Mouse (Mus musculus) large intestine, adult 2 months (tissue): ENCODE measurements around the gene Dgke. TPM values are rescaled to one million over a fixed set of nuclear protein-coding genes. Genes with fewer than 3 reads are reported as not detected.

ENCODE experiments used
- DNase-seq: peaks from one replicate; pipeline ENCODE4 v3.0.0-alpha.2; 2012; ENCODE audit warnings: low read depth, low spot score
- WGBS: fragments of 180-500 bp; shearing (Covaris S2); methylation state at CpG from one replicate; pipeline ENCODE4 v1.1.7; 2018; 5-methylcytosine and 5-hydroxymethylcytosine counted together
- polyA plus RNA-seq: library from polyadenylated mRNA; depleted of rRNA; stranded (reverse); fragments of >200 nt; gene quantifications from 2 replicates; pipeline ENCODE4 v1.2.3, GENCODE M21; 2012

Dgke gene
- polyA plus RNA-seq, 1 experiment: 1.1 TPM

GRCm38 (mm10) chr11:89077601-89078000 lies 11.0 kb upstream of the Dgke start:
- DNase-seq: no peak
- WGBS: 78% methylated on average over 8 of the region's 8 CpGs

GRCm38 (mm10) chr11:89076370-89076821 lies 9.7 kb upstream of the Dgke start:
- no peak for DNase-seq
- 56% methylated on average over 4 of the region's 4 CpGs for WGBS

DNA sequence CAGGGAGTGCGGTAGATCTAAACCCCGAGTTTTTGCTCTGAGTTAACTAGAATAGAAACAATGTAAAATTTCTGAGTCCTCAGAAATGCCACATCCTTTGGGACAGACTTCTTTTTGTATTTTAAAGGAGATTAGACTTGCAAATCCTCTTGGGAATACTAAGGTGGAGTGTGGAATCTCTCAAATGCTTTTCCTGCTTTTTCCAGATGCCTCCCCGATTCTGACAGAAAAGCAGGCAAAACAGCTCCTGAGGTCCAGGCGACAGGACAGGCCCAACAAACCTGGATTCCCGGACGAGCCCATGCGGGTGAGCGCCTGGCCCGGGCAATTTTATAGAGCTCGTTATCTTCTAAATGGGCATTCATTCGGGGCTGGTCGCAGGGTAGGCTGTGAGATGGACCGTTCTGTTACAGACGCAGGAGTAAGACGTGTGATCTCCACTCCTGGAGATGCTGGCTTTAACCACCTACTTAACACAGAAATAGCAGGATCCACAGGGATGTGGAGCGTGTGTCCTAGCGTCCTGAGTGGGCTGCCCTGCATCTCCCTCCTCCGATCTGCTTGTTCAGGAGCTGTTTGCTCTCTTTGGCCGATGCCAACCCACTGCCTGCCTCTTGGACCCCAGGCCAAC lies 8.2 kb upstream of the Dgke start:
- no peak for DNase-seq
- WGBS: 54% methylated on average over 19 of the region's 19 CpGs

GRCm38 (mm10) chr11:89073541-89073940 lies 6.9 kb upstream of the Dgke start, which contains the start of gene Gm525:
TSS of gene Gm525 (plus strand) at chr11:89073841.
- WGBS: 77% methylated on average over 8 of the region's 8 CpGs

DNA sequence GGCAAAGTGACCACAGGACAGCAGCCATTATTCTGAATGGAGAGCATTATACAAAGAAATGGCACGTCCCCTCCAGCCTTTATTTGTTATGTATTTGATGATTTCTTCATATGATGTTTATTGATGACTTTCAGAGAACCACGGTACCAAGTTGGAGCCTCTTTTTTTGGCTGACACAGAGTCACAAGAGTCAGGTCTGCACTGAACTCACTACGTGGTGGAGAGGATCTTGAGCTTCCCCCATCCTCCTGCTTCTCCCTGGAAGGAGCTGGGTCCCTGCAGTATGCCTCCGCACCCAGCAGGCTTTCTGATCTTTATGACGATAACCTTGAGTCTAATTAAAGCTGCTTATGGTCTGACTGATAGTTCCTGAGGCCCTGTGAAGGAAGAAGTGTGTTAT lies 4.9 kb upstream of the Dgke start:
- no peak for DNase-seq
- 66% methylated on average over 5 of the region's 5 CpGs for WGBS

More at GRCm38 (mm10) chr11:89073541-89073940, 6.9 kb upstream of the Dgke start, which contains the start of gene Gm525:
- no peak for DNase-seq

DNA sequence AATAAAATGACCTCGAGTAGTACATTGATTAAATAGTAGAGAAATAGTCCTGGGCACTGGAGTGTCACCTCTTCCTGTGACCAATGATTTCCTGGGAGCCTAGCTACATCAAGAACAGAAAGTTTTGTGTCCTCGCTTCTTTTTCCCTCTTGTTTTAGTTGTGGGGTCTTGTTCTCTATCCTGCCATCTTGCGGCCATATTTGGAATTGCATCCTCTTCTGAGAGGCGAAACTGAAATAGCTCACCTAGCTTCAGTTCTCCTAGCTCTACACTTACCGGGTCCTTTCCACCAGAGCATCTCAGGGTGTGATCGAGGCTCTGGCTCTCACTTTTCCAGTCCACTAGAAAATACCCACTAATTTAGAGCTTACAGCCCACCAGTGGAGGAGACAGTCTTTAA lies 2.7 kb upstream of the Dgke start:
- no peak for DNase-seq
- 14% methylated on average over 6 of the region's 6 CpGs for WGBS

GRCm38 (mm10) chr11:89068649-89069048 lies 2.0 kb upstream of the Dgke start:
- 84% methylated on average over 14 of the region's 14 CpGs for WGBS
- no peak for DNase-seq

DNA sequence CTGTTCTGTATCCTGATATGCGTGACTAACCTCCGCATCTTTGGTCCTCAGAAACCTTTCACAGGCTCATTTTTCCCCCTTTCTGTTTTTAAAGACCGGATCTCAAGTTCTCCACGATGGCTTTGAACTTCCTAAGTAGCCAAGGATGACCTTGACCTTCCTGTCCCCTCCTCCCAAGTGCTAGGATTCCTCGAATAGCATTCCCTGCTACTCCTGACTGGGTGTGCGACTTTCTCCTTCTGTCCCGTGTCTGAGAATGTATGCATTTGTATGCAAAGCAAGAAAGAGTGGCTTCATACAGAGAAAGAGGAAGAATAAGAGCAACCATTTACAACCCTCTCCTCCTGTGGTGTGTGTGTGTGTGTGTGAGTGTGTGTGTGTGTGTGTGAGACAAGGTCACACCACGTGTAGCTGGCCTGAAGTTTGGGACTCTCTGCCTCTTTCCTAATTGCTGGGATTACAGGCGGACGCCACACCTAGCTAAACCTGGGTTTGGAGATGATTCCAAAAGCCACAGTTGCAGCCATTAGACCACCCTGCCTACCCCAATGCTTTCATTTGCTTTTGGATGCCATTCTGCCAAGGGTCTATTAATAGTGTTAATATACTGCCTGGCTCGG lies 1.3 kb upstream of the Dgke start:
- DNase-seq: no peak
- 62% methylated on average over 11 of the region's 11 CpGs for WGBS

DNA sequence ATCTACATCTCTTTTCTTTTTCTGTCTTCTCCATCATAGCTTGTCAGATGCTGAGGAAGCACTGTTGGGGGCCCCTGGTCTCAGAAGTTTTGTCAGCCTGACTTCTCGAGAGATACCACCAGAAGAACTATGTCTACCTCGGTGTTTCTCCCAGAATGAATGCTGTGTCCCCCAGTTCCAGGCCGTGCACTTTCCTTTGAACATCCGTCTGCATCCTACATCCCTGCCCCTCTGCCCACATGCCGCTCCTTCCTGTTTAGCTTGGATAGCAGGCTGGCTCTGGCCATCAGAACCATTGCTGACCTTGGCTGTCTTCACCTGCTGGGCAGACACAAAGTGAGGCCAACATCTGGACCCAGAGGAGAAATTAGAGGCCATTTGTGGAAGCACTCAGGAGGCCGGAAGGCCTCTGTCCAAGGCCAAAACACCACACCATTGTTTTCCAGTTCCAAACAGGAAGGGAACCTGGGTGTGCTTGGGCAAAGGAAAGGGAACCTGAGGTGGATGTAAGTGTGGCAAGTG lies 712 bp upstream of the Dgke start:
- DNase-seq: no peak

GRCm38 (mm10) chr11:89066126-89066525 lies 524 bp downstream of the Dgke start:
- no peak for DNase-seq
- WGBS: 85% methylated on average over 6 of the region's 6 CpGs

More for the DNA sequence above, 712 bp upstream of the Dgke start:
- WGBS: 81% methylated on average over 6 of the region's 6 CpGs

DNA sequence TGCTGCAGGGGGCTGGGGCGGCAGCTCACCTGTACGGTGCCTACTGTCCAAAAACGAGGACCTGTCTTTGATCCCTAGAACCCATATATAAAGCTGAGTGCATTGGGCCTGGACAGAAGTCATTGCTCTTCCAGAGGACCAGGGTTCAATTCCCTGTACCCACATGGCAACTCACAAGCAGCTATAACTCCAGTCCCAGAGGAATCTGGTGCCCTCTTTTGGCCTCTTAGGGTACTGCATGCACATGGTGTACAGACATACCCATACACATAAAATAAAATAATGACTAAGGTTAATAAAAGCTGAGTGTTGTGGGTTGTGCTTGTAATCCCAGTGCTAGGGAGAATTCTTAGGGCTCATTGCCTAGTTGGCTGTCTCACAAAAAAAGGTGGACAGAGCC lies 1.4 kb downstream of the Dgke start:
- WGBS: 97% methylated on average over 3 of the region's 3 CpGs
- no peak for DNase-seq

DNA sequence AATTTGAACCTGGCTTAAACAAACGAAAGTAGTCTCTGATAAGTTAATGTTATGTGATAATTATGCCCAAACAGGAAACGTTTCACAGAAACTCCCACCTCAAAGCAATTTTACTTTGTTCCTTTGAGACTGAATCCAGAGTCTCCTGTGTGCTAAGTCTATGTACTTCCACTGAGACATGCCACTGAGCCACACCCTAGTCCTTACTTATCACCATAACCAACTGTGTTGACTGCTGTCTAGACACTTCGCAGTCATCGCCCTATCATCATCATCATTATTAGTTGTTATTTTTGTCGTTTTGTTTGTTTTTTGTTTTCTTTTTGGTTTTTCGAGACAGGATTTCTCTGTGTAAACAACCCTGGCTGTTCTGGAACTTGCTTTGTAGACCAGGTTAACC lies 2.3 kb downstream of the Dgke start:
- WGBS: 60% methylated on average over 6 of the region's 6 CpGs
- DNase-seq: no peak

- 70% methylated on average over 7 of the region's 7 CpGs for WGBS
- no peak for DNase-seq
Observed at GRCm38 (mm10) chr11:89061362-89061761, 5.3 kb downstream of the Dgke start.

DNA sequence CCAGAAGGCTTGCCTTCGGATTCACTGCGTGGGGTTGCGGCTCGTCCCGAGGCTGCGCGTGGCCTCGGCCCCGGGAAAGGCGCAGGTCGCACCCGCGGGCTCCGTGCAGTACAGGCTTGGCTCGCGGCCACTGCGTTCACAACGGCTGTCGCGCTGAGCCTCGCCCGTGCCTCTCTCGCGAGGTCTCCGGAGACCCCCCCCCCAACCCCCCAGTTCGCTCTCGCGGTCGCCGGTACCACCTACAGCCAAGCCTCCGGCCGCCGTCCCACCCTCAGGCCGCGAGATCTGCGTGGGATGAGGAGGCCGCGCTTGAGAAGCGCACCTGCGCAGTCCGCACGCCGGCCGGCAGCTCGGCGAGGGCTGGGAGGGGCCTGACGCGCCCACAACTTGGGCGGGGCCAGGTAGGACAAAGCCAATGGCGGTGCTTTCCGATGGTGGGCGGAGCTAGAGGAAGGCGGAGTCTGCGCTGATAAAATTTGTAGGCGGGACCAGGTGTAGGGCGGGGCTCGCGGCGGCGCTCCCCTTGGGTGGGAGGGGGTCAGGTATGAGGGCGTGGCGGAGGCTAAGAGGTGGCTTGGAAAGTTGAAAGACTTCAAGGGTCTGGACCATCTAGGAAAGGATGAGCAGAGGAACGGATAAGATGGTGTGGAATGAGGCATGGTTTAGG lies 6.1 kb downstream of the Dgke start:
- DNase-seq: peak; percentile 67
- under 1% methylated on average over 63 of the region's 63 CpGs for WGBS

DNA sequence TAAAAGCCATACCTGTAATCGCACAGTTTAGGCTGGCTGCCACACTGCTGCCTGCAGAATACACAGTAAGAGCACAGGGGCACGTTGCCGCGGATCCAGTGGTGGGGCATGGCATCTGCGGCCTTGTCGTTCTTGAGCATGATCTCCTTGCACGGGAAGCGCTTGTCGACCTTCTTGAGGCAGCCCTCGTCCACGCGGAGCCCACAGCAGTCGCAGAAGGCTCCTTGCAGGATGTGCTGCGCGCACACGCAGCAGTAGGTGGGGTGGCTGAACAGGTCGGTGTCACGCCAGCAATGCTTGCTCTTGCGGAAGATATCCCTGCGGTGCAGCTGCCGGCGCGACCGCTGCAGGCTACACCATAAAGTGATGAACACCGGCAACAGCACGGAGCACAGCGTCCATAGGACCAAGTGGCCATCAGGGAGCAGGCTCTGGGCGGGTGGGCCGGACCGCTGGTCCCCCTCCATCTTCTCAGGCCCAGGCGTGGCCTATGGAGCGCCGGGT lies 6.7 kb downstream of the Dgke start:
- DNase-seq: no peak
- WGBS: under 1% methylated on average over 33 of the region's 33 CpGs

- no peak for DNase-seq
- 60% methylated on average over 11 of the region's 11 CpGs for WGBS
Observed at GRCm38 (mm10) chr11:89058515-89059270, 8.0 kb downstream of the Dgke start.

GRCm38 (mm10) chr11:89055931-89056690 lies 10.5 kb downstream of the Dgke start:
- DNase-seq: no peak
- WGBS: 54% methylated on average over 13 of the region's 13 CpGs

GRCm38 (mm10) chr11:89051767-89052166 lies 14.9 kb downstream of the Dgke start:
- WGBS: 88% methylated on average over 6 of the region's 6 CpGs

DNA sequence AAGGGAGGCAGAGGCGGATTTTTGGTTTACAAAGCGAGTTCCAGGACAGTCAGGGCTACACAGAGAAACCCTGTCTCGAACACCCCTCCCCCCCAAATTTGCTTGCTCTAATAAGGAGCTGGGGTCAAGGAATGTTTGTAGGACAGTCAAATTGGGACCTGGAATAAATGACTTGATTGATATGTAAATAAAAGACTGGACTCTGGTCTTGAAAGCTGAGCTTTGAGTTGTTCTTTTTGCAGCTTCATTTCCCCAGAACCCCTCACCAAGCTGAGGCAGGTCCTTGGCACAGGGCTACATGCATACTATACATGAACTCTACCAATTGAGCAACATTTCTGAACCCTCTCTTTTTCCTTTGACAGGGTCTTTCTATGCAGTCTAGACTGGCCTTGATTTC lies 20.6 kb downstream of the Dgke start:
- no peak for DNase-seq
- 98% methylated on average over 3 of the region's 3 CpGs for WGBS

More at GRCm38 (mm10) chr11:89051767-89052166, 14.9 kb downstream of the Dgke start:
- no peak for DNase-seq
